Mouse (Mus musculus): ENCODE results near the gene Clec1a. TPM values are rescaled to one million over a fixed set of nuclear protein-coding genes. Genes with fewer than 3 reads are reported as not detected.
"Not testable (repeated sequence)": the region's sequence is repeated elsewhere in the genome, so short reads cannot be mapped to it uniquely, and the experiment has no call there.

Clec1a gene
- 1.2 and 1.3 TPM in 2 replicates for polyA plus RNA-seq (2014; fragmentation: Nextera tagmentation; extraction: Ambion mirVana)

DNA sequence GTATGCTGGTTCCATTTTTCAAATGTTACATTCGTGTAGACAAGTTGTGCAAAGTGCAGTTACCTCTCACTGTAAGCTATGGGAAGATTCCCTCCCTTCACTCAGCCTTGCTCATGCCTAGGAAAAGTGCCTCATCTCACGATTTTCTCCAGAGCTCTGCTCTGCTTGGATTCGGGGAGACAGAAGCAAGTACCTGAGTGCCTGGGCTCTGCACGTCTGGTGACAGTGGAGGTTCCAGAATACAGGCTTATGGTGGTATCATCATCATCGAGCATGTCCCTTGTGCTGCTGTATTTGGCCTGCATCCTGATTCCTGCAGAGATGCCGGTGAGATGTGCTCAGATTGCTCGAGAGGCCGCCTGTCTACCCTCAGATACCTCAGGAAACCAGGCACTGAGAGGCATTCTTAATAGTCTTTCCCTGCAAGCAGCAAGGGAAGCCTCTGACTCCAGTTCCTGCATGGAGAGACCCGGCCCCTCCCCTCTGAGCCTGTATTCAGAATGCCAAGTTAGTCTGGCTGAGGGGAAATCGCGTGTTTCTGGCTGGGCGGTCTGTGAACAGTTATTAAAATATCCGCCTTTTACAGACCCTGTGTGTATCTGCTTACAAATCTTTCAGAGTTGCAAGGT, at the start of gene Clec1a:
Gene Clec1a, minus strand, starts transcription at position 590 of the 629 bp plus-strand sequence.
- ATAC-seq (ENCODE audit: low FRiP score), result no peak

DNA sequence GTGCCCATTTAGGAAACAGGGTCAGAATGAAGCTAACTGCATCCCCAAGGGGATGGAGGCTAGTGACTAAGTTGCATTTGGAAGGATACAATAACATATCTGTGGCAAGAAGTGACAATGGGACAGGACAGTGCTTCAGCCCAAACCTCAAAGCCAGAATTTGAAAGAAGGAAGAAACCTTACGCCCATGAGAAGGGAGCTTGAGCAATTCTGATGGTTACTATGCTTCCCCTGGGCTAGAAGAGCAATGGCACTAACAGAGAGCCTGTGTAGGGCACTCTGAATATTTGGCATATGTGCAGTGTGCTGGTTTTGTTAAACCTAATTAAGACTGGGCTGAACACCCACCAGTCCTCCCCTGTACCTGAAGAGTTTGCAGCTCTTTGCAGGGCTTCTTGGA, 47.7 kb upstream of the Clec1a start:
- not testable (repeated sequence) for H3K9me3 ChIP-seq (ENCODE audit: control insufficient read depth, low read length); H3K9ac ChIP-seq (ENCODE audit: low read length); H3K27ac ChIP-seq (ENCODE audit: low read depth, low read length); H3K27me3 ChIP-seq (ENCODE audit: control insufficient read depth, insufficient read depth, low read length); H3K36me3 ChIP-seq (ENCODE audit: control insufficient read depth, insufficient read depth, low read length); DNase-seq (ENCODE audit: low spot score, missing footprints); ATAC-seq (ENCODE audit: low FRiP score); H3K4me3 ChIP-seq (ENCODE audit: low read depth, low read length); H3K4me1 ChIP-seq (ENCODE audit: control insufficient read depth, insufficient read depth, low read length); H3K4me2 ChIP-seq
- WGBS, result 86% methylated on average over 1 of the region's 1 CpGs

More for the DNA sequence above, at the start of gene Clec1a:
- 66% methylated on average over 13 of the region's 13 CpGs for WGBS
- Histone ChIP-seq H3K9me3 (ENCODE audit: control insufficient read depth, low read length) (no peaks in the 10 kb centered on the region), H3K36me3 (ENCODE audit: control insufficient read depth, insufficient read depth, low read length) (no peaks in the 10 kb centered on the region), H3K27me3 (ENCODE audit: control insufficient read depth, insufficient read depth, low read length) (no peaks in the 10 kb centered on the region), H3K27ac (ENCODE audit: low read depth, low read length) (no peak within 1 kb of the TSS), H3K4me1 (ENCODE audit: control insufficient read depth, insufficient read depth, low read length) (no peaks in the 10 kb centered on the region), H3K4me2 (no peak within 1 kb of the TSS), H3K4me3 (ENCODE audit: low read depth, low read length) (no peak within 1 kb of the TSS), H3K9ac (ENCODE audit: low read length) (no peak within 1 kb of the TSS)
- no peak for DNase-seq (ENCODE audit: low spot score, missing footprints)

DNA sequence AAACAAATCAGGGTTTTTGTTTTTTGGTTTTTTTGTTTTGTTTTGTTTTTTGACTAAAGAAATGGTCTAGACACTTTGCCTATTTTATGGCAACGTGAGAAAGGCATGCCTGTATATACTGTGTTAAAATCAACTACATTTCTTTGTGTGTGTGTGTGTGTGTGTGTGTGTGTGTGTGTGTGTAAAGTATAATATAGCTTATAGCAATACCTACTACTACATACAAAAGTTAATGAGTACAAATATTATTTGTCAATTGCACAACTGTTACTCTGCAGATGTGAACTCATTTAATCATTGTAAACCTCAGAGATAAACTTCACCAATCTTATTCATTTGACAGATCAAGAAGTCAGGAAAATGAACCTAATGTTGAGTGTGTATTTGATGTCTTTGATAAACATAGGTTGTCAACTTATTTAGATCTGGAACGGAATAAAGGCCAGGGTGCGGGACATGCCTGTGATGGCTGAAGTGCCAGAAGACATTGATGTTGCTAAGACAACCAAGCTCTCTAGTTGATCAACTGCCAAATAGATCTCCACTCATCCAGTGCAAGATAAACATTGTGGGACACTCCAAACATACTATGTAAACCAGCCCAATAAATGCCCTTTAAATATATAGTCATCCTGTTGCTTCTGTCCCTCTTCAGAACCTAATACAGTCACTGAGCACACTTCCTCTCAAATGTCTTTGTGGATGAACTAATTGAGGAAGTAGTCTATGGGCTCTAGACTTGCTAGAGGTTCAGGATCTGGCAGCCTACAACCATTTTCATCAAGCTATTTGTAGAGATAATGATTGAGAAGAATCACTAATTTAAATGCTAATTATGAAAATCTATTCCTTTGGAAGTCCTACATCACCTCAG, 45.8 kb upstream of the Clec1a start:
- Histone ChIP-seq H3K4me1 (ENCODE audit: control insufficient read depth, insufficient read depth, low read length) (no peaks in the 10 kb centered on the region), H3K27me3 (ENCODE audit: control insufficient read depth, insufficient read depth, low read length) (no peaks in the 10 kb centered on the region), H3K36me3 (ENCODE audit: control insufficient read depth, insufficient read depth, low read length) (no peaks in the 10 kb centered on the region), H3K4me2 (no peak overlapping the region), H3K9ac (ENCODE audit: low read length) (no peak overlapping the region), H3K9me3 (ENCODE audit: control insufficient read depth, low read length) (no peaks in the 10 kb centered on the region), H3K4me3 (ENCODE audit: low read depth, low read length) (no peak overlapping the region), H3K27ac (ENCODE audit: low read depth, low read length) (no peak overlapping the region)
- ATAC-seq (ENCODE audit: low FRiP score) (no peak), DNase-seq (ENCODE audit: low spot score, missing footprints) (no peak)
- WGBS, result 88% methylated on average over 3 of the region's 3 CpGs

DNA sequence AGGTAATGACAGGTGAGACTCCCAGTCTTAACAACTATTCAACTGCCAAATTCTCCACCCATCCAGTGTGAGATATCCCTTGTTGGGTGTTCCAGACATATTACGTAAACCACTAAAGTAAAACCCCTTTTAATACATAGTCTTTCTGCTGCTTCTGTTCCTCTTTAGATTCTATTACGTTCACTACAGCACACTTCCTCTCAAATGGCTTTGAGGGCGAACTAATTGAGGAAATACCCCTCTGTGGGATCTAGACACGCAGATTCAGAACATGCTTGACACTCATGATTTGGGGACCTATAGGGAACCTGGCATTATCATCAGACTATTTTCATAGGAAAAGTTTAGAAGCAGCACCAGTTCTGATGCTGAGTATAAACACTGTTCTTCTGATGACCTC, 43.1 kb upstream of the Clec1a start:
- no peaks in the 10 kb centered on the region for H3K9me3 ChIP-seq (ENCODE audit: control insufficient read depth, low read length)
- no peaks in the 10 kb centered on the region for H3K4me1 ChIP-seq (ENCODE audit: control insufficient read depth, insufficient read depth, low read length)
- no peak for DNase-seq (ENCODE audit: low spot score, missing footprints)
- no peaks in the 10 kb centered on the region for H3K27me3 ChIP-seq (ENCODE audit: control insufficient read depth, insufficient read depth, low read length)
- H3K36me3 ChIP-seq (ENCODE audit: control insufficient read depth, insufficient read depth, low read length), result no peaks in the 10 kb centered on the region
- H3K9ac ChIP-seq (ENCODE audit: low read length), result no peak overlapping the region
- no peak overlapping the region for H3K4me2 ChIP-seq
- no peak overlapping the region for H3K27ac ChIP-seq (ENCODE audit: low read depth, low read length)
- no peak for ATAC-seq (ENCODE audit: low FRiP score)
- WGBS, result 83% methylated on average over 4 of the region's 4 CpGs
- H3K4me3 ChIP-seq (ENCODE audit: low read depth, low read length), result no peak overlapping the region

DNA sequence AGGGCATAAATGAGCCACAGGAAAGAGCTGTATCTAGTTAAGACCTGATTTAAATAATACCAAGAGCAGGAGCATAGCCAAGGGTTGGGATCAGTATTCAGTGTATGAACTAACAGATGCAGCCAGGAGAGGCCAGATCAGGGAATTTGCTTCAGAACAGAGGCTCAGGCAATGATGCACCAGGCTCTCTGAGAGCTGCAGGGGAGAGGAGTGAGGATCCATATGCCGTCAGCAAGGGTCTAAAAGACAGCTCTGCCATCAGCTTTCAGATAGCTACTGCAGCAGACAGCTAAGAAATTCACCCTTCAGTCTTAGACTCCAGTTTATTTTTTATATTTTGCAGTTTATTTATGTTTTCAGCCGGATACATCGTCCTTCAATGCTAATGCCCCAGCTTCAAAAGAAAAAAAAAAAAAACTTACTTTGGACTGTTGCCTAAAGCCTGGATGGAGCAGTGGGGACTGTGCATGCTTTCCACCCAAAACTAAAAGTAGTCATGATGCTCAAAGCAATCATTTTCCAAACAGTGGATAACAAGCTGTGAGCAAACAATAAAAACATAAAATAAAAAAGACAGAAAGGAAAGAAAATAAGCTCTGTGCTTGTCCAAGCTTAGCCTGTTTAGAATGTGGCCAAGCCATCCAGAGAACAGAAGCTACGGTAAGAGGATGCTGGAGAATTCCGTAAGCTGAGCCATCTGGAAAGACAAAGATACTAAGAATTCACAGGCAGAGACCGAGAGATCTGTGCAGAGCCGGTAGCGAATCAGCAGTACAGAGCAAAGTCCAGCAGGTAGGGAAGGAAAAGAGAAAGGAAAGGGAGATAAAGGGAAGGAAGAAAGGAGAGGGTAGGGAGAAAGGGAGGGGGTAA, 28.5 kb upstream of the Clec1a start:
- peak; percentile 65; the same call in 1 of the 2 replicates for ATAC-seq (ENCODE audit: low FRiP score)
- WGBS, result 70% methylated on average over 8 of the region's 8 CpGs

DNA sequence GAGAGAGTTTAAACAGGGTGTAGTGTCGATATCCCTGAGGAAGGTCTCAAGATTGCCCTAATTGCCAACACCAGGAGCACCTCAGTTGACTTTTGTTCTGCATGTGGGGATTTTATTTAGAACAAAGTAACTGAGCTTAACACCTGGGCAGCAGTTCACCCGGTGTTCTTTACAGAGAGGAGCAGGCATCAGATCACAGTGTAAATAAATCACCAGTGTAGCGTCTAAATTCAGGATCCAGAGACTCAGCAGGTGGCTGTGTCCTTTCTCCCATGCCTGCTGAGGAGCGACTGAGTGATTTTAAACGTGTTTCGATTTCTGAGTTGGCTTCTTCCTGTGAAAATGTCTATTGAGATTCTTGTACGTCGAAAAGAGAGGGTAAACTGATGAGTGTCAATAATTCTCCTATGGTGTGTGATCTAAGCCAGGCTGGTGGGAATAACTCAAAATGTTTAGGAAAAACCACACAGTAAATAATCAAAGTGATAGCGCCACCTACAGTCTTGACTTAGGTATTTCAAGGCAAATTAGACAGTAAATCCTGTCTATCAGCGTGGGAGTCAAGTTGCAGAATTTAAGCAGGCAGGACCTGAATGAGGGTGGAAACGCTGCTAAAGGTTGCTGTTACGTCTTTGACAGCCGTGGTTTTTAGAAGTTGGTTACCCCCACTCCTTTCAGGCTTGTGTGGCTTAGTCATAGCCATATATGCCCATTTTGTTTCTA, 24.8 kb upstream of the Clec1a start:
- no peaks in the 10 kb centered on the region for H3K4me1 ChIP-seq (ENCODE audit: control insufficient read depth, insufficient read depth, low read length)
- H3K36me3 ChIP-seq (ENCODE audit: control insufficient read depth, insufficient read depth, low read length), result no peaks in the 10 kb centered on the region
- H3K4me3 ChIP-seq (ENCODE audit: low read depth, low read length), result no peak overlapping the region
- no peak overlapping the region for H3K4me2 ChIP-seq
- no peaks in the 10 kb centered on the region for H3K27me3 ChIP-seq (ENCODE audit: control insufficient read depth, insufficient read depth, low read length)
- no peak overlapping the region for H3K27ac ChIP-seq (ENCODE audit: low read depth, low read length)
- no peaks in the 10 kb centered on the region for H3K9me3 ChIP-seq (ENCODE audit: control insufficient read depth, low read length)
- WGBS, result 36% methylated on average over 13 of the region's 13 CpGs
- ATAC-seq (ENCODE audit: low FRiP score), result no peak
- no peak overlapping the region for H3K9ac ChIP-seq (ENCODE audit: low read length)
- DNase-seq (ENCODE audit: low spot score, missing footprints), result no peak

More for the DNA sequence above, 28.5 kb upstream of the Clec1a start:
- no peak overlapping the region for H3K9ac ChIP-seq (ENCODE audit: low read length)
- H3K27me3 ChIP-seq (ENCODE audit: control insufficient read depth, insufficient read depth, low read length), result no peaks in the 10 kb centered on the region
- H3K4me3 ChIP-seq (ENCODE audit: low read depth, low read length), result no peak overlapping the region
- H3K9me3 ChIP-seq (ENCODE audit: control insufficient read depth, low read length), result no peaks in the 10 kb centered on the region
- H3K27ac ChIP-seq (ENCODE audit: low read depth, low read length), result no peak overlapping the region
- H3K36me3 ChIP-seq (ENCODE audit: control insufficient read depth, insufficient read depth, low read length), result no peaks in the 10 kb centered on the region
- no peak for DNase-seq (ENCODE audit: low spot score, missing footprints)
- H3K4me2 ChIP-seq, result no peak overlapping the region
- no peaks in the 10 kb centered on the region for H3K4me1 ChIP-seq (ENCODE audit: control insufficient read depth, insufficient read depth, low read length)

DNA sequence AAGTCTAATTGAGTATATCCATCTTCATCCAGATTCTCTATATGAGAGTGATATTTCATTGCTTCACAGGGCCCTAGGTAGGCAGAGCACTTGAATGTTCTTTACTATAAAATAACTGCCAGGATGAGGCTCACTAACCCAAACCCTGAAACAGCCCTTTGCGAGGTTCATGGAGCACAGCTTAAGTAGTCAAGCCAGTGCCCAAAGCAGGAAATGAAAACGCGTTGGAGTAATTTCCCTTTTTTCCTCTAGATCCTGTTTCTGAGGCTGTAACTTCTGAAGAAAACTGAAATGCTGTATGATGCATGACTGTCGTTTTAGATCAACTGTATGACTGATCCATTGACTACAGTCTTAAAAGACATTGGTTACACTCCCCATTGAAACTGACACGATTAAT, 20.8 kb upstream of the Clec1a start:
- Histone ChIP-seq H3K9me3 (ENCODE audit: control insufficient read depth, low read length) (no peaks in the 10 kb centered on the region), H3K4me3 (ENCODE audit: low read depth, low read length) (no peak overlapping the region), H3K36me3 (ENCODE audit: control insufficient read depth, insufficient read depth, low read length) (no peaks in the 10 kb centered on the region), H3K27ac (ENCODE audit: low read depth, low read length) (no peak overlapping the region), H3K4me2 (no peak overlapping the region), H3K27me3 (ENCODE audit: control insufficient read depth, insufficient read depth, low read length) (no peaks in the 10 kb centered on the region), H3K4me1 (ENCODE audit: control insufficient read depth, insufficient read depth, low read length) (no peaks in the 10 kb centered on the region), H3K9ac (ENCODE audit: low read length) (no peak overlapping the region)
- no peak for ATAC-seq (ENCODE audit: low FRiP score)
- 87% methylated on average over 5 of the region's 5 CpGs for WGBS
- DNase-seq (ENCODE audit: low spot score, missing footprints), result no peak

DNA sequence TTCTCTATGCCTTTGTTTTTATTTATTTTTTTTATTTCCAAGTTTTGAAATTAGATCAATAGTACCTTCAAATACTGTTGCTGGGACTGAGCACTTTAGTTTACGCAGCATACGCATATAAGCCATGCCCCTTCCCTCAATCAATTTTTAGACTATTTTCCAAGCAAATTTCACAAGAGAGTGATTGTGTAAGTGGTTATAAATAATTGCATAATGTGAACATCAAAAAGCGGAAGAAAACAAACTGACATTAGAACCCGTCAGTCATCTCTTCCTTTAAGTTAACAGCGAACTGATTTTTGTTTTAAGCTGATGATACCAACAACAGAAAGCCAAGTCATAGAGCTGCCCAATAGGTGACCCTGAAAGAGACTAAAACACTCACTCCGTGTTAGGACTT, 19.6 kb upstream of the Clec1a start:
- whole genome bisulfite sequencing, result 92% methylated on average over 6 of the region's 6 CpGs
- Histone ChIP-seq H3K36me3 (ENCODE audit: control insufficient read depth, insufficient read depth, low read length) (no peaks in the 10 kb centered on the region), H3K9ac (ENCODE audit: low read length) (no peak overlapping the region), H3K27ac (ENCODE audit: low read depth, low read length) (no peak overlapping the region), H3K27me3 (ENCODE audit: control insufficient read depth, insufficient read depth, low read length) (no peaks in the 10 kb centered on the region), H3K4me2 (no peak overlapping the region), H3K4me1 (ENCODE audit: control insufficient read depth, insufficient read depth, low read length) (no peaks in the 10 kb centered on the region), H3K9me3 (ENCODE audit: control insufficient read depth, low read length) (no peaks in the 10 kb centered on the region), H3K4me3 (ENCODE audit: low read depth, low read length) (no peak overlapping the region)
- DNase-seq (ENCODE audit: low spot score, missing footprints) (no peak), ATAC-seq (ENCODE audit: low FRiP score) (no peak)

Measured in midbrain, embryonic 11.5 days (tissue).